Mouse (Mus musculus) intestine, embryonic 15.5 days (tissue): ENCODE results near the gene Heatr5a. TPM values are rescaled to one million over a fixed set of nuclear protein-coding genes. Genes with fewer than 3 reads are reported as not detected.

Experiments
- ATAC-seq: fragments of 200-750 bp; cut with Nextera tagmentation; 2 replicates; pipeline ENCODE4 v1.8.0; 2017; ENCODE audit warnings: moderate TSS enrichment, moderate library complexity
- H3K27ac ChIP-seq: fragments of 300-500 bp; sonication (generic); 2 replicates; pipeline ENCODE4 v1.5.1; 2015; ENCODE audit warnings: mild to moderate bottlenecking, inconsistent platforms
- H3K27me3 ChIP-seq: fragments of 300-500 bp; sonication (generic); replicated peaks from 2 replicates; pipeline ENCODE4 v1.6.1; 2015; ENCODE audit warnings: inconsistent platforms
- H3K36me3 ChIP-seq: fragments of 300-500 bp; sonication (generic); 2 replicates; pipeline ENCODE4 v1.6.1; 2015; ENCODE audit warnings: inconsistent platforms
- H3K4me1 ChIP-seq: fragments of 300-500 bp; sonication (generic); replicated peaks from 2 replicates; pipeline ENCODE4 v1.6.1; 2015; ENCODE audit warnings: inconsistent platforms
- H3K4me2 ChIP-seq: fragments of 300-500 bp; sonication (generic); replicated peaks from 2 replicates; pipeline ENCODE4 v1.6.1; 2015; ENCODE audit warnings: mild to moderate bottlenecking, inconsistent platforms
- H3K4me3 ChIP-seq: fragments of 300-500 bp; sonication (generic); replicated peaks from 2 replicates; pipeline ENCODE4 v1.5.1; 2015; ENCODE audit warnings: inconsistent platforms
- H3K9ac ChIP-seq: fragments of 300-500 bp; sonication (generic); 2 replicates; pipeline ENCODE4 v1.6.1; 2015; ENCODE audit warnings: inconsistent platforms
- H3K9me3 ChIP-seq: fragments of 300-500 bp; sonication (generic); 2 replicates; pipeline ENCODE4 v1.6.1; 2016; ENCODE audit warnings: inconsistent platforms
- WGBS: fragments of 180-500 bp; shearing (Covaris S2); methylation state at CpG from one replicate; pipeline ENCODE4 v1.1.7; 2015; 5-methylcytosine and 5-hydroxymethylcytosine counted together
- polyA plus RNA-seq: library from polyadenylated mRNA; unstranded; fragments of >200 nt; fragmentation: Nextera tagmentation; extraction: Ambion mirVana; gene quantifications from 2 replicates; pipeline ENCODE4 v1.2.1, GENCODE M21; 2015

The Heatr5a gene
- polyA plus RNA-seq, 1 experiment from 2014 or later, result 8.2 TPM

GRCm38 (mm10) chr12:51830077-51830402 lies 141.1 kb downstream of the Heatr5a start:
- under 1% methylated on average over 12 of the region's 12 CpGs for WGBS
- Histone ChIP-seq H3K27ac (peak overlapping the region; percentile 100), H3K9me3 (no peaks in the 10 kb centered on the region), H3K4me3 (peak overlapping the region; percentile 94), H3K4me2 (peak overlapping the region; percentile 72), H3K4me1 (no peaks in the 10 kb centered on the region), H3K27me3 (no peaks in the 10 kb centered on the region), H3K36me3 (no peaks in the 10 kb centered on the region), H3K9ac (peak overlapping the region; percentile 99)
- peak; percentile 34 for ATAC-seq

GRCm38 (mm10) chr12:51829290-51830076 lies 141.6 kb downstream of the Heatr5a start, which contains the start of gene Hectd1:
Hectd1 (minus strand) TSS chr12:51829536.
- under 1% methylated on average over 108 of the region's 114 CpGs for WGBS
- Histone ChIP-seq H3K36me3 (0 out of 2 replicates have a peak, but pooled peaks cover 3% of the 10 kb centered on the region), H3K9ac (peak within 1 kb of the TSS; percentile 99), H3K4me2 (peak within 1 kb of the TSS; percentile 72), H3K9me3 (no peaks in the 10 kb centered on the region), H3K4me1 (no peaks in the 10 kb centered on the region), H3K4me3 (peak within 1 kb of the TSS; percentile 94), H3K27me3 (no peaks in the 10 kb centered on the region), H3K27ac (peak within 1 kb of the TSS; percentile 100)
- ATAC-seq, result peak; percentile 95

GRCm38 (mm10) chr12:51828716-51829289 lies 142.3 kb downstream of the Heatr5a start:
- no peaks in the 10 kb centered on the region for H3K27me3 ChIP-seq
- WGBS, result under 1% methylated on average over 66 of the region's 66 CpGs
- no peaks in the 10 kb centered on the region for H3K9me3 ChIP-seq
- 0 out of 2 replicates have a peak, but pooled peaks cover 7% of the 10 kb centered on the region for H3K36me3 ChIP-seq
- peak overlapping the region; percentile 99 for H3K9ac ChIP-seq
- no peaks in the 10 kb centered on the region for H3K4me1 ChIP-seq
- peak overlapping the region; percentile 72 for H3K4me2 ChIP-seq
- H3K4me3 ChIP-seq, result peak overlapping the region; percentile 94
- no peak; the same call in 1 of the 2 replicates for ATAC-seq
- peak overlapping the region; percentile 100 for H3K27ac ChIP-seq

GRCm38 (mm10) chr12:51827958-51828650 lies 143.0 kb downstream of the Heatr5a start:
- no peak for ATAC-seq
- WGBS, result 13% methylated on average over 6 of the region's 6 CpGs
- H3K9me3 ChIP-seq, result no peaks in the 10 kb centered on the region

More at GRCm38 (mm10) chr12:51827958-51828650, 143.0 kb downstream of the Heatr5a start:
- H3K27ac ChIP-seq, result peak overlapping the region; percentile 100
- peak overlapping the region; percentile 94 for H3K4me3 ChIP-seq
- peak overlapping the region; percentile 99 for H3K9ac ChIP-seq
- H3K27me3 ChIP-seq, result no peaks in the 10 kb centered on the region
- H3K36me3 ChIP-seq, result 0 out of 2 replicates have a peak, but pooled peaks cover 7% of the 10 kb centered on the region
- no peaks in the 10 kb centered on the region for H3K4me1 ChIP-seq
- H3K4me2 ChIP-seq, result peak overlapping the region; percentile 72

Other genes with a start within 250 kb of the Heatr5a start
- 31.1 and 32.2 TPM in 2 replicates for gene Hectd1, start 141.8 kb downstream of the Heatr5a start, polyA plus RNA-seq
- 24.8 and 26.5 TPM in 2 replicates for gene Dtd2, start 35.2 kb upstream of the Heatr5a start, polyA plus RNA-seq
- not detected in 2 replicates for gene Gpr33, start 56.7 kb upstream of the Heatr5a start, polyA plus RNA-seq
- 11.2 and 12.8 TPM in 2 replicates for gene Nubpl, start 126.4 kb upstream of the Heatr5a start, polyA plus RNA-seq